Mouse (Mus musculus) hematopoietic stem cell, adult 5-6 weeks (primary cell): Measurements from ENCODE around the gene Olfr557. TPM values are rescaled to one million over a fixed set of nuclear protein-coding genes. Genes with fewer than 3 reads are reported as not detected.

Experiments used
- ATAC-seq, 2 experiments: fragments of 125-278 bp in 1 of 2; replicated peaks in 1 of 2; 2 replicates each; pipeline ENCODE4 v1.8.0; 2016 to 2017; ENCODE audit warnings: inconsistent platforms in 2 of 2, mild to moderate bottlenecking in 2 of 2, moderate number of reproducible peaks in 2 of 2, low read depth in 1 of 2, moderate TSS enrichment in 1 of 2; ENCODE audit not compliant: low FRiP score in 2 of 2, poor library complexity in 2 of 2, severe bottlenecking in 2 of 2, insufficient read depth in 1 of 2, low TSS enrichment in 1 of 2
- total RNA-seq: library from RNA; stranded (forward); fragments of 172-1452, 232-1000 nt; gene quantifications from 2 replicates; pipeline ENCODE4 v1.2.3, GENCODE M21; 2017

The Olfr557 gene
- not detected in 2 replicates for total RNA-seq

DNA sequence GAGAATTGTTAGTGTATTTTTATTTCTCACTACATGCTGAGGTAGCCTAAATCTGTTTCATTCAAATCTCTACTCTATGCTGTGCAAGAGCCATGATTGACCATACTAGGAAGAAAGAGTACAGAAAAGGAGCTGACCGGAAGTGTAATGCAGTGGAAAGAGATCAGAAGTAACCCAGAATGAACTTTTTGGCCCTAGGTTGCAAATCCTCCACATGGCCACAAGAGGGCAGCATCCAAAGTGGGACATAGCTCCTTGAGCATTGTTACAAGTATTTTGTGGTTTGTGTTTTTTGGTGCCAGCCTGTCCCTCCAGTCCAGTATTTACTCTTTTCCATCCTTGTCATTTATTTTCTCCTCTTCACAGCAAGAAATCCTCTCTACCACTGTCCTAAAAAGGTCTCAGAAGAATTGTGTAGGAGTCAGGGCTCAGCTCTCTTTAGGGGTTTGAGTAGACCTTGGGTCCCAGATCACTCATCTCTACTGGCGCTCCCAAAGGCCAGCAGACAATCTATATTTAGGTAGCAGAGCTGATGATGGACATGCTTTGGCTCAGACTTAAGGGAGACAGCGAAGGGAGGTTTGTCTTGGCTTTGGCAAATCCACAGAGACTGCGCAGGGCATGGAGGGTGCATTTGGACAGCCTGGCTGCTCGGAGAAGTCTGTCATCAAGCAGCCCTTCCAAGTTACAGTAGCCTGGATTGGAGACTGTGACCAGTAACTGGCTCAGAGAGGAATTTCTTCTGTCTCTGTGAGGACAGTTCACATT is at the start of gene Olfr557:
Olfr557 (plus strand) TSS at position 553 of the 768 bp plus-strand sequence.
- peak; percentile 69 to 77 for ATAC-seq

GRCm38 (mm10) chr7:102658523-102658922 is 37.2 kb upstream of the Olfr557 start, which contains the start of gene Olfr555:
Gene Olfr555, plus strand, starts transcription at chr7:102658823.
- no peak for ATAC-seq

DNA sequence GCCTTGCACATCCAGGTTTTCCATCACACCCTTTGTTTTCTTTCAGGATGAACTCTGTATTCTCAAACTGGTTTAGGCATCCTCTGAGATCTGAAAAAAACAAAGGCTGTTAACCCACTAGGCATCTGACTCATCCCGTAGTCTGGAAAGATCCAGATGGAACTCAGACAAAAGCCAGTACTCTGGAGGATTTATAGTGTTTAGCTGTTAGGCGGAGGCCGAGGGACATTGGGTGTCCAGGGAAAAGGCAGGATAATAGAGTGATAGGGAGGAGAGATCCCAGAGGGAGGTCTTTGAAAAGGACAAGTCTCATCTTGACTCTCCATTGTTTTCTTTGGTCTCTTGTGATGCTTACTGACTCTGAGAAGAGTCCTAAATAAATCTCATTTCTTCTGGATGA is 31.1 kb upstream of the Olfr557 start, which contains the start of gene Olfr556:
Olfr556 (plus strand) TSS at position 301 of the 400 bp plus-strand sequence.
- no peak for ATAC-seq

GRCm38 (mm10) chr7:102665378-102665777 is 30.3 kb upstream of the Olfr557 start:
- ATAC-seq: peak; percentile 14 to 49; a peak in 2 of 4 replicates

GRCm38 (mm10) chr7:102676225-102676624 is 19.5 kb upstream of the Olfr557 start:
- peak; percentile 37 to 38; a peak in 2 of 4 replicates for ATAC-seq

DNA sequence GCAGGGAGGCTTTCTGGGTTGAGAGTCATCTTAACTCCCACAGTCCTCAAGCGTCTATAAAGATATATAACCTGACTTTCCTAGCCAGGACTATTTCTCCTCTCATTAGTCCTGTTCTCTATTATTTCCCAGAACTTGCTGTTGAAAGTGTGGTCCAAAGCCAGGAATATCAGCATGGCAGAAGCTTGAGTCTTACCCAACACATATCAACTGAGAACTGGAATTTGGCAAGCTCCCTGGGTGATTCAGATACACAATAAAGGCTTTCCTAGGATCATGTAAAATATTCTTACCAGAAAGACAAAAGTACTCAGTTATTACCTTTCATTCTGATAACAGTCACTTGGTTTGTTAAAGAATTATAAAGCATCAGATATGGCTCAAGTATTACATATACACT is 13.8 kb upstream of the Olfr557 start:
- ATAC-seq: no peak

DNA sequence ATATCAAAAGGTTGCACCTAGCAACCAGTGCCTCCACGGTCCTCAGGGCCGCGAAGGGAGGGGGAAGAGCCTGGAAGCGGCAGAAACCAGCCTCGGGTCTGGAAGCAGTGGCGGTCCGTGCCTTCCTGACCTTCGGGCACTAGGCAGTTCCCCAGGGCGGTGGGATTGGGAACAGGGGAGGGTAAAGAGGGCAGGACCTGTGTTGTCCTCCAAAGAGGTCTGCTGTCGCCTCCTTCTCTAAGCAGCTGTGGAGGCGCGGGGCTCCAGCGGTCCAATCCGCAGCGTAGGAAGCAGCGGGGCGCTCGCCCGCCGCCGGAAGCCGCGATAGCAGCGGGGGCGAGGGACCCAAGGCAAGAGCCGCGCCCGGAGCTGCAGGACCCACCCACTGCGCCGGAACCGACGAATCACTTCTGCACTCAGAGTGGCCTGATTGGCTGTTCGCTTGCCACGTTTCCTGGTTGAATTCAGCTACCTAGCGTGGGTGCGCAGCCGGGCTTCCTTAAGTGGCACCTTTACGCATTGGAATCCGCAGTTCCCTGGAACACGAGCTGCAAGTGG is 8.7 kb upstream of the Olfr557 start, which contains the start of gene Trim68:
Trim68 (minus strand) TSS at position 384 of the 558 bp plus-strand sequence.
- ATAC-seq: peak; percentile 100

DNA sequence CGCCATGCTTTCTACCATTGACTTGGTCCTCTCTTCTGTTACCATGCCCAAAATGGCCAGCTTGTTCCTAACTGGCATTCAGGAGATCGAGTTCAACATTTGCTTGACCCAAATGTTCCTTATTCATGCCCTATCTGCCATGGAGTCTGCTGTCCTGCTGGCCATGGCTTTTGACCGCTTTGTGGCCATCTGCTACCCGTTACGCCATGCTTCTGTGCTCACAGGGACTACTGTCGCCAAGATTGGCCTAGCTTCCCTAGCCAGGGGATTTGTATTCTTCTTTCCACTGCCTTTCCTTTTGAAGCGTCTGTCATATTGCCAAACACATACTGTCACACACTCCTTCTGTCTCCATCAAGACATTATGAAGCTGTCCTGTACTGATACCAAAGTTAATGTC is 2.8 kb downstream of the Olfr557 start:
- ATAC-seq: no peak

GRCm38 (mm10) chr7:102701915-102702314 is 6.2 kb downstream of the Olfr557 start, which contains the start of gene Olfr558:
Gene Olfr558, plus strand, starts transcription at chr7:102702215.
- no peak for ATAC-seq

GRCm38 (mm10) chr7:102718970-102719369 is 23.3 kb downstream of the Olfr557 start, which contains the start of gene Olfr33:
Gene Olfr33, minus strand, starts transcription at chr7:102719070.
- no peak for ATAC-seq

GRCm38 (mm10) chr7:102727391-102727790 is 31.7 kb downstream of the Olfr557 start, which contains the start of gene Olfr559:
Gene Olfr559, minus strand, starts transcription at chr7:102727491.
- ATAC-seq: no peak

GRCm38 (mm10) chr7:102733793-102734192 is 38.1 kb downstream of the Olfr557 start:
- ATAC-seq: no peak

DNA sequence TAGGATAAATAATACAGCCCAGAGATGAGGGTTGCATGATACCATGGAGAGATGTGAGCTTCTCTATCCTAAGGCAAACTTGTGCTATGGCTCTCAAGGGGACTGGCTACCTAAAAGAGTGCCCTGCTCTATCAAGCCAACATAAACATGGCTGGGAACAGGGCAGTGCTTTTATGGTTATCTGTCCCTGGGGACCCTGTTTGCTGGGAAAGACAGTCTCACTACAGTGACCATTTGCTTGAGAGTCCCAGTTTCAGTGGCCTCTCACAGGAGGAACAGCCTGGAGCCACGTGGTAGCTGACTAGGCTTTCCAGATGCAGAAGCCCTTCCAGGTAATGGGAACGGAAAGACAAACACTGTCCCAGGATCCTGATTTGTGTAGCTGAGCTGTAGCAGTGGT is 42.0 kb downstream of the Olfr557 start:
- no peak for ATAC-seq

Other genes with a start within 250 kb of the Olfr557 start
- gene Olfr543, start 214.2 kb upstream of the Olfr557 start, total RNA-seq: not detected in 2 replicates
- not detected in 2 replicates for gene Olfr544, start 207.6 kb upstream of the Olfr557 start, total RNA-seq
- gene Olfr545, start 196.3 kb upstream of the Olfr557 start, total RNA-seq: not detected in 2 replicates
- not detected in 2 replicates for gene Olfr547, start 161.2 kb upstream of the Olfr557 start, total RNA-seq
- gene Olfr548-ps1, start 155.0 kb upstream of the Olfr557 start, total RNA-seq: not detected in 2 replicates
- gene Olfr549, start 146.0 kb upstream of the Olfr557 start, total RNA-seq: not detected in 2 replicates
- gene Trim21, start 130.4 kb upstream of the Olfr557 start, total RNA-seq: 52.4 and 59.0 TPM in 2 replicates
- gene Olfr550, start 124.5 kb upstream of the Olfr557 start, total RNA-seq: not detected in 2 replicates
- not detected in 2 replicates for gene Olfr551, start 104.0 kb upstream of the Olfr557 start, total RNA-seq
- not detected in 2 replicates for gene Olfr552, start 98.1 kb upstream of the Olfr557 start, total RNA-seq
- not detected in 2 replicates for gene Olfr553, start 77.7 kb upstream of the Olfr557 start, total RNA-seq
- gene Olfr554, start 57.5 kb upstream of the Olfr557 start, total RNA-seq: not detected in 2 replicates
- gene Olfr555, start 37.1 kb upstream of the Olfr557 start, total RNA-seq: not detected in 2 replicates
- gene Olfr556, start 31.0 kb upstream of the Olfr557 start, total RNA-seq: not detected in 2 replicates
- gene Trim68, start 8.6 kb upstream of the Olfr557 start, total RNA-seq: 12.6 and 17.6 TPM in 2 replicates
- gene Olfr558, start 6.3 kb downstream of the Olfr557 start, total RNA-seq: 0.56 TPM in 1 of 2 replicates, not detected in the other
- not detected in 2 replicates for gene Olfr33, start 23.2 kb downstream of the Olfr557 start, total RNA-seq
- gene Olfr559, start 31.6 kb downstream of the Olfr557 start, total RNA-seq: not detected in 2 replicates
- not detected in 2 replicates for gene Olfr560, start 63.5 kb downstream of the Olfr557 start, total RNA-seq
- gene Olfr78, start 63.6 kb downstream of the Olfr557 start, total RNA-seq: not detected in 2 replicates
- gene Olfr561, start 75.3 kb downstream of the Olfr557 start, total RNA-seq: not detected in 2 replicates
- gene Olfr564, start 107.6 kb downstream of the Olfr557 start, total RNA-seq: not detected in 2 replicates
- gene Olfr566, start 162.9 kb downstream of the Olfr557 start, total RNA-seq: not detected in 2 replicates
- not detected in 2 replicates for gene Olfr568, start 181.2 kb downstream of the Olfr557 start, total RNA-seq
- 0.10 TPM in 1 of 2 replicates, not detected in the other for gene Olfr569, start 195.0 kb downstream of the Olfr557 start, total RNA-seq
- gene Olfr570, start 198.7 kb downstream of the Olfr557 start, total RNA-seq: not detected in 2 replicates
- gene Olfr571, start 221.6 kb downstream of the Olfr557 start, total RNA-seq: not detected in 2 replicates
- gene Olfr572, start 228.5 kb downstream of the Olfr557 start, total RNA-seq: not detected in 2 replicates
- not detected in 2 replicates for gene Olfr573-ps1, start 246.7 kb downstream of the Olfr557 start, total RNA-seq